Mouse (Mus musculus) A20 (cell line): ENCODE results near the gene Crabp1.

Experiments used
- DNase-seq: peaks from one replicate; pipeline ENCODE4 v3.0.0-alpha.2; 2011; ENCODE audit warnings: low read depth, low spot score

The Crabp1 gene

GRCm38 (mm10) chr9:54764561-54765217 lies at the start of gene Crabp1:
Gene Crabp1 (plus strand): TSS chr9:54764748.
- DNase-seq = no peak

GRCm38 (mm10) chr9:54715776-54716175 lies 48.8 kb upstream of the Crabp1 start:
- DNase-seq = no peak

- no peak for DNase-seq
Observed at GRCm38 (mm10) chr9:54717527-54717926, 47.0 kb upstream of the Crabp1 start.

- DNase-seq = no peak
Observed at GRCm38 (mm10) chr9:54722156-54722555, 42.4 kb upstream of the Crabp1 start.

GRCm38 (mm10) chr9:54722596-54722995 lies 42.0 kb upstream of the Crabp1 start:
- no peak for DNase-seq

- DNase-seq = no peak
Observed at GRCm38 (mm10) chr9:54726315-54726714, 38.2 kb upstream of the Crabp1 start.

GRCm38 (mm10) chr9:54732122-54732521 lies 32.4 kb upstream of the Crabp1 start:
- DNase-seq = peak; percentile 64

GRCm38 (mm10) chr9:54733921-54734638 lies 30.5 kb upstream of the Crabp1 start, which contains the start of gene Wdr61:
Gene Wdr61 (minus strand): TSS chr9:54734519.
- peak; percentile 97 for DNase-seq

- DNase-seq = no peak
Observed at GRCm38 (mm10) chr9:54734639-54735252, 29.8 kb upstream of the Crabp1 start.

- peak; percentile 89 for DNase-seq
Observed at GRCm38 (mm10) chr9:54736284-54736701, 28.3 kb upstream of the Crabp1 start.

GRCm38 (mm10) chr9:54738376-54738775 lies 26.2 kb upstream of the Crabp1 start:
- DNase-seq = peak; percentile 34

- DNase-seq = no peak
Observed at GRCm38 (mm10) chr9:54743891-54744290, 20.7 kb upstream of the Crabp1 start.

GRCm38 (mm10) chr9:54745740-54746370 lies 18.7 kb upstream of the Crabp1 start:
- DNase-seq = no peak

GRCm38 (mm10) chr9:54750215-54750981 lies 14.2 kb upstream of the Crabp1 start:
- DNase-seq = no peak

- no peak for DNase-seq
Observed at GRCm38 (mm10) chr9:54751684-54752083, 12.9 kb upstream of the Crabp1 start.

GRCm38 (mm10) chr9:54752201-54752943 lies 12.2 kb upstream of the Crabp1 start:
- no peak for DNase-seq

GRCm38 (mm10) chr9:54752944-54753295 lies 11.6 kb upstream of the Crabp1 start:
- DNase-seq = no peak

- DNase-seq = no peak
Observed at GRCm38 (mm10) chr9:54759592-54759991, 5.0 kb upstream of the Crabp1 start.

- no peak for DNase-seq
Observed at GRCm38 (mm10) chr9:54764091-54764490, 457 bp upstream of the Crabp1 start.

GRCm38 (mm10) chr9:54765336-54766085 lies 963 bp downstream of the Crabp1 start:
- no peak for DNase-seq
